Mouse (Mus musculus) embryo, embryonic 11.5 days (tissue): ENCODE data around the gene Vmn1r24.
"Not testable (repeated sequence)": the region's sequence is repeated elsewhere in the genome, so short reads cannot be mapped to it uniquely, and the experiment has no call there.

ENCODE experiments used
- DNase-seq: peaks from one replicate; pipeline ENCODE4 v3.0.0-alpha.2; 2012; ENCODE audit warnings: low read depth, low spot score

Gene Vmn1r24

DNA sequence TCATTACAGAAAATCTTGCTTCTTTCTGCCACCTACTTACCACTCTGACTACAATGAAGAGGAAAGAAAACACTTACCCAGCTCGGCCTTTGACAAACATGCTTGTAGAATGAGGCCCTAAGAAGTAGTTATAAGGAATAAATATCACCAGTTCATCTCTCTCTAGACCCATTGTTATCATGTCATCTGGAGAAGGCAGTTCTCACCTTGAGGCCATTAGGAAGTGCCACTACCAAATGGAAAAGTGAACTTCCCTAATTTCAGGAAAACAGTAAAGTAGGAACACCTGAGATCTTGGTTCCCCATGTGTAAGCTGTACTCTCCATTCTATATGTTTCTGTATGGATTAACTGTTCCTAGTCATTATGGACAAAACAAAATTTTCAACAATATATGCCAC lies at the start of gene Vmn1r24:
Vmn1r24 (minus strand) TSS at position 101 of the 400 bp plus-strand sequence.
- not testable (repeated sequence) for DNase-seq

DNA sequence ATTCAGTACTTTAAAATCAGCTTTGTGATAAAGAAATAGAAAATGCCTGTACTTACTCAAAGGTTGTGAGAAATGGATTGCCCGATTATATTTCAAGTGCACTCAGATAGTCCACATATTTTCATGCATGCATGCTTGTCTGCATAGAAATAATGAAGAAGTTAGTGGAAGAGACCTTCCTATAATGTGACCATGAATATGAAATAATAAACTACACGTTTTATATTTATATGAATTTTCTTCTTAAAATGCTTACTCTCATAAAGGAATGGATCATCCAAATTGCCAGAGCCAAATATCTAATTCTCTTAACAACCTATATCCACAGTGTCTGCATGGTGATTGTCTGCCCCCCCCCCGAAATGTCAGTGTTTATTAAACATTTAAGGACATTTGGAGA lies 19.4 kb upstream of the Vmn1r24 start, which contains the start of gene Vmn1r25:
Vmn1r25 (minus strand) TSS at position 101 of the 400 bp plus-strand sequence.
- DNase-seq, result no peak

DNA sequence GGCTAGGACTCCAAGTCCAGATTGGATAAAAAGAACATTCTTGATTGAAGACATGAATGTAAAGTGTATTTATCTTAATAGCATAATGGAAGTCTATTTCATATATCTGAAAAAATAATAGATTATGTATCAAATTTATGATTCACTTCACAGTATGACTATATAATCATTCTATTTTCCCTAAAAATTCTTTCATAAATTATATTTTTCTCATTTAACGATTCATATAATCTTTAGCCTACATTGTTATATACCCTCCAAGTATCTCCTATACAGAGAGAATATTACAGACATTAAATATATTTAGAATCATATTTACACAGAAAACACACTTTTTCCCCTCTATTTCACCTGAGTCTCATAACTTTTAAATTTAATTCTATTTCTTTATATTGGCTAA lies 34.6 kb downstream of the Vmn1r24 start, which contains the start of gene Vmn1r23:
Vmn1r23 (minus strand) TSS at position 101 of the 400 bp plus-strand sequence.
- no peak for DNase-seq

DNA sequence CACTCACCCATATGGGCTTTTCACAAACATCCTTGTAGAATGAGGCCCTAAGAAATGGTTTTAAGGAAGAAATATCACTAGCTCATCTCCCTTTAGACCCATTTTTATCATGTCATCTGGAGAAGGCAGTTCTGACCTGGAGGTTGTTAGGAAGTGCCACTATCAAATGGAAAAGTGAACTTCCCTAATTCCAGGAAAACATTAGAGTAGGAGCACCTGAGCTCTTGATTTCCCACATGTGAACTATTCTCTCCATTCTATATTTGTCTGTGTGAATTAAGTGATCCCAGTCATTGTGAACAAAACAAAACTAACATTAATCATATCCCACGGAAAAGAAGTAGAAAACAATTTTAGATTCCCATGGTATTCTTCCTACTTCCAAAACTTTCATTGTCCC lies 53.4 kb downstream of the Vmn1r24 start, which contains the start of gene Vmn1r22:
Vmn1r22 (minus strand) TSS at position 101 of the 400 bp plus-strand sequence.
- DNase-seq, result no peak
